Mouse (Mus musculus) CD8-positive naive resting alpha-beta T cell, adult 2 months (primary cell): ENCODE results near the gene Tnfsf14.
A peak's percentile ranks its signal among the peaks of the same experiment; 100 is the strongest.

Experiments used
- DNase-seq, 2 experiments: peaks; one replicate each; pipeline ENCODE4 v3.0.0; 2022; ENCODE audit warnings: low read depth in 2 of 2, low spot score in 2 of 2

Gene Tnfsf14

GRCm38 (mm10) chr17:57194041-57194507, at the start of gene Tnfsf14:
TSS of gene Tnfsf14 (minus strand) at chr17:57194177.
- peak; percentile 9 to 29 for DNase-seq

GRCm38 (mm10) chr17:57237181-57237580, 43.2 kb upstream of the Tnfsf14 start:
- no peak for DNase-seq

- no peak for DNase-seq
Observed at GRCm38 (mm10) chr17:57235803-57236202, 41.8 kb upstream of the Tnfsf14 start.

GRCm38 (mm10) chr17:57234254-57234928, 40.4 kb upstream of the Tnfsf14 start:
- DNase-seq = no peak

- no peak for DNase-seq
Observed at GRCm38 (mm10) chr17:57233038-57233437, 39.1 kb upstream of the Tnfsf14 start.

GRCm38 (mm10) chr17:57232200-57232599, 38.2 kb upstream of the Tnfsf14 start:
- DNase-seq = no peak

- DNase-seq = no peak
Observed at GRCm38 (mm10) chr17:57231321-57231771, 37.4 kb upstream of the Tnfsf14 start.

GRCm38 (mm10) chr17:57230728-57231125, 36.8 kb upstream of the Tnfsf14 start:
- DNase-seq = no peak

GRCm38 (mm10) chr17:57229851-57230727, 36.1 kb upstream of the Tnfsf14 start:
- DNase-seq = no peak

- no peak for DNase-seq
Observed at GRCm38 (mm10) chr17:57228873-57229272, 34.9 kb upstream of the Tnfsf14 start.

- no peak for DNase-seq
Observed at GRCm38 (mm10) chr17:57228014-57228413, 34.0 kb upstream of the Tnfsf14 start, which contains the start of gene C3. TSS of gene C3 (minus strand) at chr17:57228136.

- DNase-seq = no peak
Observed at GRCm38 (mm10) chr17:57227468-57227867, 33.5 kb upstream of the Tnfsf14 start.

GRCm38 (mm10) chr17:57223313-57223712, 29.3 kb upstream of the Tnfsf14 start:
- DNase-seq = no peak

GRCm38 (mm10) chr17:57221911-57222310, 27.9 kb upstream of the Tnfsf14 start:
- DNase-seq = no peak

- DNase-seq = peak in 1 of 2 experiments; percentile 10
Observed at GRCm38 (mm10) chr17:57219884-57220207, 25.9 kb upstream of the Tnfsf14 start.

GRCm38 (mm10) chr17:57219167-57219883, 25.3 kb upstream of the Tnfsf14 start:
- peak; percentile 76 to 83 for DNase-seq

- no peak for DNase-seq
Observed at GRCm38 (mm10) chr17:57218335-57218900, 24.4 kb upstream of the Tnfsf14 start.

- DNase-seq = no peak
Observed at GRCm38 (mm10) chr17:57214676-57215387, 20.9 kb upstream of the Tnfsf14 start.

- DNase-seq = no peak
Observed at GRCm38 (mm10) chr17:57211501-57211900, 17.5 kb upstream of the Tnfsf14 start.

GRCm38 (mm10) chr17:57209330-57209729, 15.4 kb upstream of the Tnfsf14 start:
- DNase-seq = peak in 1 of 2 experiments; percentile 11
